Mouse (Mus musculus) cerebellum, adult 2 months (tissue): ENCODE measurements around the gene Bbs9. TPM values are rescaled to one million over a fixed set of nuclear protein-coding genes. Genes with fewer than 3 reads are reported as not detected.

Source experiments
- DNase-seq, 2 experiments: peaks; one replicate each; pipeline ENCODE4 v3.0.0; 2021
- H3K27ac ChIP-seq: fragments of 200-500 bp; 2 replicates; pipeline ENCODE4 v1.5.1; 2012; ENCODE audit warnings: low read length, control low read depth, inconsistent platforms; ENCODE audit not compliant: insufficient read depth
- H3K27me3 ChIP-seq: fragments of 200-500 bp; 2 replicates; pipeline ENCODE4 v1.6.1; 2012; ENCODE audit warnings: inconsistent platforms, mild to moderate bottlenecking, low read length, moderate library complexity; ENCODE audit not compliant: control insufficient read depth, insufficient read depth
- H3K4me1 ChIP-seq: fragments of 200-500 bp; 2 replicates; pipeline ENCODE4 v1.6.1; 2011; ENCODE audit warnings: low read length; ENCODE audit not compliant: control insufficient read depth, insufficient read depth
- H3K4me3 ChIP-seq: fragments of 200-500 bp; replicated peaks from 2 replicates; pipeline ENCODE3; 2011; ENCODE audit warnings: mild to moderate bottlenecking, low read depth, low read length, control low read depth; ENCODE audit not compliant: insufficient read depth
- CTCF ChIP-seq: fragments of 200-500 bp; IDR thresholded peaks from 2 replicates; pipeline ENCODE4 v1.5.1; 2011; ENCODE audit warnings: low read depth, mild to moderate bottlenecking, control low read depth, low read length, moderate library complexity, borderline replicate concordance; ENCODE audit not compliant: insufficient read depth
- POLR2A ChIP-seq: fragments of 200-500 bp; IDR thresholded peaks from 2 replicates; pipeline ENCODE4 v1.6.1; 2011; ENCODE audit warnings: low read length, control low read depth, borderline replicate concordance; ENCODE audit not compliant: insufficient read depth
- WGBS: fragments of 180-500 bp; shearing (Covaris S2); methylation state at CpG from one replicate; pipeline ENCODE4 v1.1.7; 2018; 5-methylcytosine and 5-hydroxymethylcytosine counted together
- polyA plus RNA-seq: library from polyadenylated mRNA; depleted of rRNA; stranded (reverse); fragments of >200 nt; gene quantifications from 2 replicates; pipeline ENCODE4 v1.2.3, GENCODE M21; 2012

Bbs9 gene
- polyA plus RNA-seq, 1 experiment = 15.4 TPM

DNA sequence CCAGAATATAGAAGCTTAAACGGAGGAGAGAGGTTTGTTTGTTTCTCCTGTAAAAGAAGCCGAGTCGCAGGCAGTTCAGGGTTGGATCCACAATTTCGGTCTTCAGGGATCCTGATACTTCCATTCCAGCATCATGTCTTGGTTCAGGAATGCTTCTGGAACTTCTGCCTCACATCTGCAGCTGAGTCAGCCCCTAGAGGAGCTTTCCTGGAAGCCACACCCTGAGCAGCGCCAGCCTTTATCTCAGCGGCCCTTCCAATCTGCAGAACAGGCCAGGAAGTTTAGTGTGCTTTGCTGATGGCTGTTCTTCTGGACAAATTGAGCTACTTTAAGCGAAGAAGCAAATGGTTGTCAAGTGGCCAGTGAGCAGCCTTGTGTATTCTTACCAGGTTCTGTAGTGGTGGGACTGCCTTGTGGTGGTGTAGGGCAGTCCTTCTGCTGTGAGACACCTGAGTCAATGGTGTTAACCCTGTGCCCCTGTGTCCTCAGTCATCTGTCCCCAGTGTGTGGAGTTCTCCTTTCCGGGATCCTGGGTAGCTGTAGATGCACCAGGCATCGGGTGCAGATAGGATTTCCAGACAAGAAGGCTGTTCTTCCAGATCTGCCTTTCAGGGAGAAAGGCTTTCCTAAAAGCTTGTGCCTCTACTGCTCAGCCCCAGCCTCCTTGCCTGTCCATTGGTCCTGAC is 157.4 kb downstream of the Bbs9 start:
- TF ChIP-seq CTCF (no peak), POLR2A (no peak)
- no peaks in the 10 kb centered on the region for H3K27me3 ChIP-seq
- WGBS = 91% methylated on average over 9 of the region's 9 CpGs

DNA sequence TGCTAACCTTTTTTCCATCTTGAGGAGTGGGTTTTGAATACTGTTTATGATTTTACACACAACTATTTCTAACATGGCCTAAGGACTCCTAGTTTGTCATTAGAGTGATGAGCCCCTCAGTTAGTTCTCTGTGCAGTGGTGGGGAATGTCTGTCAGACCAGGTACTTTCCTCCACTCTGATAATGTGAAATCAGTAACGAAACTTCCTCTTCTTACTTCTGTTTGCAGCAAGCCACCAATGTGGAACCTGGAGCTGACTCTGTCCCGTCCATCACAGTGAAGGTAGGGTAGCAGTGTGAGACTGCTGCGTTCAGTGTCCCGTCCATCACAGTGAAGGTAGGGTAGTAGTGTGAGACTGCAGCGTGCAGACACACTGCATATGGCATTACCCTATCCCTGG is 163.0 kb downstream of the Bbs9 start:
- H3K4me1 ChIP-seq = no peaks in the 10 kb centered on the region
- H3K27ac ChIP-seq = no peak overlapping the region
- no peak for TF ChIP-seq POLR2A
- TF ChIP-seq CTCF = no peak
- no peak overlapping the region for H3K4me3 ChIP-seq
- no peaks in the 10 kb centered on the region; the same call in 1 of the 2 replicates for H3K27me3 ChIP-seq
- no peak for DNase-seq
- 95% methylated on average over 5 of the region's 5 CpGs for WGBS

More for the DNA sequence above, 157.4 kb downstream of the Bbs9 start:
- Histone ChIP-seq H3K4me3 (no peak overlapping the region), H3K4me1 (no peaks in the 10 kb centered on the region), H3K27ac (no peak overlapping the region)
- DNase-seq = no peak

DNA sequence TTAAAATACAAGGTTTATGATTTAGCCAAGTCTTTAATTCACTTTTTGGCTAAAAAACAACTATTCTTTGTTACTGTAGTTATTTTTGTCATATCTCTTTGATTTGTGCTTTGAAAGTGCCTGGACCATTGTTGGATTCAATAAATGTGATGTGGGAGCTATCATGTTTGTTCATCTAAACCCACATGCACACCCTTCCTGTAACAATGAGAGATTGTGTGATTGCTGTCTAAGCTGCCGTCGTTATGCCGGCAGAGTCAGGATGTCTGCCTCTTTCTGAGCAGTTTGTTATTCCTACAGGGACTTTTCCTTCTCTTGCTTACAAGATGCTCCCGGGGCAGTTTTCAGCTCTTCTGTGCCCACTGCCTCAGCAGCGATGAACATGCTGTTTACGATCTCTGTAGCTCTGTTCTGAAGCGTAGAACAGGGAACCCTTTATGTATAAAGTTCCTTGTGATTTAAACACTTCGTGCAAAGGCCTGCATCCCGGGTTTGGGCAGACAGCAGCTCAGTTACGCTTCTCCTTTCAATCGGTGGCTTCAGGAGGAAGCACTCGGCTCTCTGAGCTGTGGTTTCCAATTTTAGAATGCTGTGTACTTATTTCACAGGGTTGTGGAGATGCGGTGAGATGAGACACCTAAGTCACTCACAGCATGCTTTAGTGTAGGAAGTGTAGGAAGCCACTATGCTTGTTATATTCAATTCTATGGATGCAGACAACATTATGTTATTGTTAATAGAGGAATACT is 165.3 kb downstream of the Bbs9 start:
- Histone ChIP-seq H3K27me3 (no peaks in the 10 kb centered on the region; the same call in 1 of the 2 replicates), H3K27ac (no peak overlapping the region), H3K4me1 (no peaks in the 10 kb centered on the region), H3K4me3 (no peak overlapping the region)
- no peak for TF ChIP-seq POLR2A
- no peak for TF ChIP-seq CTCF
- no peak for DNase-seq
- 68% methylated on average over 13 of the region's 13 CpGs for WGBS

DNA sequence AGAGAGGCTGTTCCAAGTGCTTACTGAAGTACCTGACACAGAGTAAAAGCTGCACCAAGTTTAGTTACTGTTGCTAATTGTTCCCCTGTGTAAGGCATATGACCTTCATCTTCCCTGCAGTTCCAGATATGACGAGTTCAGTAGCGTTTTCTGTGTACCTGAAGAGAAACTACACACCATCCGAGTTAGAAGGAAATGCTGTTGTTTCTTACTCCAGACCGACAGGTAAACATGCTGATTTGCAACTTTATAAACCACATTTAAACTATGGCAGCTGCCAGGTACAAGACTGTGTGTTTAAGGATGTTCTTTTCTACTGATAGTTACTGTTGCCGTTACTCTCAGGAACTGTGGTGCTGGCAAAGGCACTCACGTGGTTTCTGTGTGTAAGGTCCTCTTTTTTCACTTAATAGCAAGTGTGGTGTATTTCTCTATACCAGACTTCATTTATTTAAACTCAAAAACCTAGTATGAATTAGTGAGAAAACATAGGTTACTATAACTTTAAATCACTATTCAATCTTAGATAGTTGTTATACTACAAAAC is 170.4 kb downstream of the Bbs9 start:
- Histone ChIP-seq H3K27me3 (no peaks in the 10 kb centered on the region), H3K4me3 (no peak overlapping the region), H3K27ac (no peak overlapping the region), H3K4me1 (no peaks in the 10 kb centered on the region)
- no peak for DNase-seq
- WGBS = 91% methylated on average over 6 of the region's 6 CpGs
- TF ChIP-seq POLR2A (no peak), CTCF (no peak)

DNA sequence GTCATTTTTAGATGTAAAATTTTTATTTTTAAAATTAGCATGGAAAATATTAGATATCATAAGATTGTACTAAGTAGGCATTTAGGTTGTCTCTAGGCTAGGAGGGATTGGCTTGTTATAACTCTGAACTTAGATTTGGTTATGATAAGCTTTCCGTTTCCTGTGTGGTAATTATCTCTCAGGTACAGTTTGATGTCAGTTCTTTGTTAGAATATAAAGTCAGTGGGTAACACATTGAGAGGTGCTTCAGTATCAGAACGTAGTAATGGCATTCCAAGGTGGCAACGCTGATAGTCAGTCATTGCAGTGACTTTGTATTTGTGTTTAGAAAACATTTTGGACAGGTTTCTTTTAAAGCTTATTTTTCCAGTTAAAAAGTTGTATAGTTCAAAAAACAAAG is 170.9 kb downstream of the Bbs9 start:
- Histone ChIP-seq H3K27ac (no peak overlapping the region), H3K4me3 (no peak overlapping the region), H3K27me3 (no peaks in the 10 kb centered on the region), H3K4me1 (no peaks in the 10 kb centered on the region)
- no peak for DNase-seq
- WGBS = 94% methylated on average over 3 of the region's 3 CpGs
- no peak for TF ChIP-seq POLR2A
- no peak for TF ChIP-seq CTCF

DNA sequence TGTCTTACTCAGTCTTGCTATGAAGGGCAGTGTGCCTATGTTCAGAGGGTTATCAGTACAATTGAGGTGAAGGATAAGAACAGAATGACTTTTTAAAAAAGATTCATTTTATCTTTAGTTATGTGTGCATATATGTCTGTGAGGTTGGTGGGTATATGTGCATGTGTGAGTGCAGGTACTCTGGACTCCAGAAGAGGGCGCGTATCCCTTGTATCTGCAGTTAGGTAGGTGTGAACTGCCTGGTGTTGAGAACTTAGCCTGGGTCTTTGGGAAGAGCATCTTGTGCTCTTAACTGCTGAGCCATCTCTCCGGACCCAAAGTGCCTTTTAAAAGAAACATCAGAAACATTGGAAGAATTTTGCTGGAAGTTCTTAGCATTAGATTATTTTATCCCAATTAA is 172.6 kb downstream of the Bbs9 start:
- no peak overlapping the region for H3K27ac ChIP-seq
- no peak overlapping the region for H3K4me3 ChIP-seq
- DNase-seq = no peak
- WGBS = 98% methylated on average over 3 of the region's 3 CpGs
- TF ChIP-seq CTCF = no peak
- TF ChIP-seq POLR2A = no peak
- no peaks in the 10 kb centered on the region for H3K27me3 ChIP-seq
- no peaks in the 10 kb centered on the region for H3K4me1 ChIP-seq

DNA sequence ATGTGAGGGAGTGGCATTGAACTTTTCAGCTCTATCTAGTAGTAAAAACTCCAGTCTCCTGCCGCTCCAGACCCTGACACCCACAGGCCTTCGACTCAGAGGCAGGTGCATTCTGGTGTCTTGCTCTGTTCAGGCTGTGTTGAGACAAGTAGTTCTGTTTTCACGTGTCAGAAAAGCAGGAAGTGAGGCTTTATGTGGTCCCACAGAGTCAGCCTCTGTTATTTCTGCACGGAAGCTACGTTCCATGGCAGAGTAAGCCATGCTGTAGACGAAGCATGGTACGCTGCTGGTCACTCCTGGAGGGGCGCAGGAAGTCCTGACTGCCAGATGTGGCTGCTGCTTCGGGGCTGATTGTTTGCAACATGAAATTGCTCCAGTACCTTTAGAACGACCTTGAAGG is 174.1 kb downstream of the Bbs9 start:
- H3K4me1 ChIP-seq = no peaks in the 10 kb centered on the region
- DNase-seq = no peak
- no peaks in the 10 kb centered on the region for H3K27me3 ChIP-seq
- WGBS = 88% methylated on average over 10 of the region's 10 CpGs
- H3K27ac ChIP-seq = no peak overlapping the region
- TF ChIP-seq CTCF = no peak
- TF ChIP-seq POLR2A = no peak
- H3K4me3 ChIP-seq = no peak overlapping the region
